Mouse (Mus musculus) kidney, postnatal 4 days (tissue): Measurements from ENCODE around the gene Ifi27l2b.

Experiments used
- DNase-seq, 2 experiments: peaks; one replicate each; pipeline ENCODE4 v3.0.0; 2021; ENCODE audit warnings: mixed read lengths in 2 of 2

The Ifi27l2b gene

DNA sequence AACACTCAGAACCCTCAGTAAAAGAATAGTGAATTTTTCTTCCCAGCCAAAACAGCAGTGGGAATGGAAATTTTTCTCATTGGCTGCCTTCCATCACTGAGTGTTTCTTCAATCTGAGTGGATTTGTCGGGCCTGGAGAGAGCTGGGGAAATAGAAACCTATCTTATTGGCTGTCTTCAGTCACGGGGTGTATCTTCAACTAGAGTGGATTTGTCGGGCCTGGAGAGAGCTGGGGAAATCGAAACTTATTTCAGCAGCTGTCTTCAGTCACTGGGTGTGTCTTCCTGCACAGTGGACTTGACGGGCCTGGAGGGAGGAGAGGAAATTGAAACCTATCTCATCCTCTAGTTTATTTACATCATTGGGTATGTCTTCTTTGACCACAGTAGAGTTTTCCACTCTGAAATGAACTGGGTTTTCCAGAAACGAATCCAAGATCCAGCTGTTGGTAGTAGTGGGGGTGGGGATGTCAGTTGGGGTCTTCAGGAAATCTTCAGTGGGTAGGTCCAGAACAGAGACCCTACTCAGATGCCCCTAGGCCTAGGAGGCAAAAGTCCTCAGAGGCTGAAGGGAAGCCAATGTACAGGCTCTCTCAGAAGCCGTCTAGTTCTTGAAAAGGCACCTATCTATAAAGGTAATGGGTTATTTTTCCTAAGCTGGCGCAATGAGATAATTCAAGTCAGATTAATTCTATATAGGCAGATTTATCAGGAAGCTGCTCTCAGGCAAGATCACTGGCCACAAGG lies 22.9 kb downstream of the Ifi27l2b start, which contains the start of gene Ifi27:
Gene Ifi27, plus strand, starts transcription at position 226 of the 746 bp plus-strand sequence.
- DNase-seq = peak; percentile 53 to 68

- no peak for DNase-seq
Observed at GRCm38 (mm10) chr12:103433430-103433829, 23.6 kb downstream of the Ifi27l2b start.

DNA sequence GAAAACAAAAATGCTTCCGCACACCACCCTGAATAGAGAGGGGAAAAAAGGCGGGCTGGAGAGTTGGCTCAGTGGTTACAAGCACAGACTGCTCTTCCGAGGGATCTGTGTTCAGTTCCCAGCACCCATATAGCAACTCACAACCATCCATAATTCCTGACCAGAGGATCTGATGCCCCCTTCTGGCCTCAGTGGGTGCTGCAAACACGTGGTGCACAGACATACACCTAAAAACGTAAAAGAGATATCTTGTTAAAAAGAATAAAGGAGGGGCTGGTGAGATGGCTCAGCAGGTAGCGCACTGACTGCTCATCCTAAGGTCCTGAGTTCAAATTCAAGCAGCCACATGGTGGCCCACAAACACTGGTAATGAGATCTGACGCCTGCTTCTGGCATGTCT lies 30.3 kb downstream of the Ifi27l2b start:
- no peak for DNase-seq

- peak; percentile 98 for DNase-seq
Observed at GRCm38 (mm10) chr12:103425729-103426470, 31.1 kb downstream of the Ifi27l2b start, which contains the start of gene Ddx24. TSS of gene Ddx24 (minus strand) at chr12:103425830.

GRCm38 (mm10) chr12:103425016-103425728 lies 31.9 kb downstream of the Ifi27l2b start:
- no peak for DNase-seq

DNA sequence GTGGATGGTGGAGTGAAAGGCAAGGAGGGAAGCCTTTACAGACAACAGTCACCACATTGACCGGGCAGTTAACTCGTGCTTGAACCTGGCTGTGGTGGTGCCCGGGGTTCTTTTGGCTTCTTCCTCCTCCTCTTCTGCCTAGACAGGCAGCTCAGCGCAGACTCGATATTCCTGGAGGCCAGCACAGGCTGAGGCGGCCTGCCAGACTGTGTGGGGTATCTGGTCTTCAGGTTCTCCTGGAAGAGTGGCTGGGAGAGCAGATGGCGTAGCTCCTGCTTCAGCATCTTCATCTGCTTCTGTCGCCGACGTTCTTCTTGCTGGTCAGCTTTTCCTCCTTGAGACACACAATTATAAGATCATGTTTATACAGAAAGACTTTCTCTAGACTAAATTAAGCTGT lies 48.9 kb downstream of the Ifi27l2b start:
- no peak for DNase-seq

GRCm38 (mm10) chr12:103407720-103408119 lies 49.3 kb downstream of the Ifi27l2b start, which contains the start of gene 9330161L09Rik:
TSS of gene 9330161L09Rik (minus strand) at chr12:103407820.
- no peak for DNase-seq

DNA sequence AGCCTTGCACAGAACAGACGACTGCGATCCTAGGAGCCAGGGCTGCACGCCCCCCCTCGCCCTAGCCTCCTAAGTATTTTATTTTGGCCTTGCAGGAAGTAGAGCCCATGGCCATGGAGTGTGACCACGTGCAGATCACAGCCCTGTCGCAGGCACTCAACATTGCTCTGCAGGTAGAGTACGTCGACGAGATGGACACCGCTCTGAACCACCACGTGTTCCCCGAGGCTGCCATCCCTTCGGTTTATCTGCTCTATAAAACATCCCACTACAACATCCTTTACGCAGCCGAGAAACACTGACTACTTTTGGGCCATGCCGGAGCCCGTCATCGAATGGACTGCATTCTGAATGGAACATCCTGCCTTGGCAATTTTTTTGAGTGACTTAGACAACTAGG lies 52.9 kb downstream of the Ifi27l2b start:
- DNase-seq = no peak
